Mouse (Mus musculus) heart, embryonic 13.5 days (tissue): Measurements from ENCODE around the gene Kif6. TPM values are rescaled to one million over a fixed set of nuclear protein-coding genes. Genes with fewer than 3 reads are reported as not detected.

Experiments
- ATAC-seq: fragments of 200-750 bp; cut with Nextera tagmentation; 2 replicates; pipeline ENCODE4 v1.8.0; 2017; ENCODE audit warnings: moderate TSS enrichment; ENCODE audit not compliant: insufficient number of reproducible peaks, low FRiP score, low TSS enrichment; ENCODE audit errors: extremely low read depth
- H3K27ac ChIP-seq: fragments of 300-500 bp; sonication (generic); replicated peaks from 2 replicates; pipeline ENCODE4 v1.5.1; 2015; ENCODE audit warnings: moderate library complexity, mild to moderate bottlenecking, inconsistent platforms
- H3K27me3 ChIP-seq: fragments of 300-500 bp; sonication (generic); replicated peaks from 2 replicates; pipeline ENCODE4 v1.6.1; 2015; ENCODE audit warnings: mild to moderate bottlenecking, inconsistent platforms
- H3K36me3 ChIP-seq: fragments of 300-500 bp; sonication (generic); 2 replicates; pipeline ENCODE4 v1.6.1; 2015; ENCODE audit warnings: mild to moderate bottlenecking, inconsistent platforms
- H3K4me1 ChIP-seq: fragments of 300-500 bp; sonication (generic); 2 replicates; pipeline ENCODE4 v1.6.1; 2015; ENCODE audit warnings: inconsistent platforms
- H3K4me2 ChIP-seq: fragments of 300-500 bp; sonication (generic); 2 replicates; pipeline ENCODE4 v1.6.1; 2015; ENCODE audit warnings: inconsistent platforms, mild to moderate bottlenecking, moderate library complexity
- H3K4me3 ChIP-seq: fragments of 300-500 bp; sonication (generic); 2 replicates; pipeline ENCODE4 v1.5.1; 2015; ENCODE audit warnings: moderate library complexity, mild to moderate bottlenecking, inconsistent platforms
- H3K9ac ChIP-seq: fragments of 300-500 bp; sonication (generic); 2 replicates; pipeline ENCODE4 v1.6.1; 2015; ENCODE audit warnings: inconsistent platforms, mild to moderate bottlenecking, moderate library complexity
- H3K9me3 ChIP-seq: fragments of 300-500 bp; sonication (generic); 2 replicates; pipeline ENCODE4 v1.6.1; 2016; ENCODE audit warnings: inconsistent platforms
- WGBS: fragments of 180-500 bp; shearing (Covaris S2); methylation state at CpG from one replicate; pipeline ENCODE4 v1.1.7; 2015; ENCODE audit warnings: mixed read lengths; 5-methylcytosine and 5-hydroxymethylcytosine counted together
- polyA plus RNA-seq: library from polyadenylated mRNA; unstranded; fragments of >200 nt; fragmentation: Nextera tagmentation; extraction: Ambion mirVana; gene quantifications from 2 replicates; pipeline ENCODE4 v1.2.1, GENCODE M21; 2015

The Kif6 gene
- polyA plus RNA-seq, 1 experiment from 2014 or later: 1.2 TPM

GRCm38 (mm10) chr17:49855785-49856184 is 240.8 kb downstream of the Kif6 start:
- no peak overlapping the region for H3K4me3 ChIP-seq
- 23% methylated on average over 4 of the region's 4 CpGs for WGBS
- H3K27me3 ChIP-seq: no peaks in the 10 kb centered on the region
- H3K9me3 ChIP-seq: no peaks in the 10 kb centered on the region
- H3K4me2 ChIP-seq: no peak overlapping the region
- H3K27ac ChIP-seq: no peak overlapping the region
- ATAC-seq: no peak
- H3K9ac ChIP-seq: no peak overlapping the region
- H3K36me3 ChIP-seq: no peaks in the 10 kb centered on the region
- H3K4me1 ChIP-seq: peaks cover 22% of the 10 kb centered on the region

- no peaks in the 10 kb centered on the region for H3K9me3 ChIP-seq
- no peak overlapping the region for H3K27ac ChIP-seq
- H3K4me2 ChIP-seq: no peak overlapping the region
- peaks cover 9% of the 10 kb centered on the region; the same call in 1 of the 2 replicates for H3K4me1 ChIP-seq
- no peak for ATAC-seq
- 80% methylated on average over 10 of the region's 10 CpGs for WGBS
- no peaks in the 10 kb centered on the region for H3K36me3 ChIP-seq
- no peak overlapping the region for H3K4me3 ChIP-seq
- no peak overlapping the region for H3K9ac ChIP-seq
- H3K27me3 ChIP-seq: no peaks in the 10 kb centered on the region
Measured at GRCm38 (mm10) chr17:49860057-49860816, 245.3 kb downstream of the Kif6 start.

- Histone ChIP-seq H3K9ac (no peak overlapping the region), H3K36me3 (no peaks in the 10 kb centered on the region), H3K4me2 (no peak overlapping the region), H3K4me3 (no peak overlapping the region), H3K9me3 (no peaks in the 10 kb centered on the region), H3K27me3 (0 out of 2 replicates have a peak, but pooled peaks cover 2% of the 10 kb centered on the region), H3K4me1 (peaks cover 16% of the 10 kb centered on the region), H3K27ac (no peak overlapping the region)
- ATAC-seq: no peak
- WGBS: 61% methylated on average over 5 of the region's 5 CpGs
Measured at GRCm38 (mm10) chr17:49863597-49863996, 248.7 kb downstream of the Kif6 start.

GRCm38 (mm10) chr17:49865604-49866003 is 250.7 kb downstream of the Kif6 start:
- no peak for ATAC-seq
- Histone ChIP-seq H3K36me3 (no peaks in the 10 kb centered on the region), H3K9ac (no peak overlapping the region), H3K27me3 (peaks cover 13% of the 10 kb centered on the region), H3K4me2 (no peak overlapping the region), H3K4me1 (peaks cover 16% of the 10 kb centered on the region), H3K9me3 (no peaks in the 10 kb centered on the region), H3K4me3 (no peak overlapping the region), H3K27ac (no peak overlapping the region)
- 74% methylated on average over 2 of the region's 2 CpGs for WGBS

GRCm38 (mm10) chr17:49866653-49867215 is 251.8 kb downstream of the Kif6 start:
- Histone ChIP-seq H3K9me3 (no peaks in the 10 kb centered on the region), H3K27ac (0 out of 2 replicates have a peak overlapping the region, but pooled peaks have one; percentile 16), H3K36me3 (no peaks in the 10 kb centered on the region), H3K4me1 (peaks cover 16% of the 10 kb centered on the region), H3K4me3 (no peak overlapping the region), H3K4me2 (peak overlapping the region; percentile 25; the same call in 1 of the 2 replicates), H3K9ac (no peak overlapping the region), H3K27me3 (peaks cover 25% of the 10 kb centered on the region)
- WGBS: 34% methylated on average over 8 of the region's 8 CpGs
- ATAC-seq: no peak

GRCm38 (mm10) chr17:49867321-49868137 is 252.6 kb downstream of the Kif6 start:
- no peak overlapping the region for H3K27ac ChIP-seq
- no peaks in the 10 kb centered on the region for H3K9me3 ChIP-seq
- H3K27me3 ChIP-seq: peaks cover 25% of the 10 kb centered on the region
- 12% methylated on average over 13 of the region's 13 CpGs for WGBS
- H3K4me1 ChIP-seq: peaks cover 21% of the 10 kb centered on the region
- H3K9ac ChIP-seq: no peak overlapping the region
- H3K4me2 ChIP-seq: peak overlapping the region; percentile 25
- no peaks in the 10 kb centered on the region for H3K36me3 ChIP-seq
- ATAC-seq: no peak
- no peak overlapping the region for H3K4me3 ChIP-seq

- no peaks in the 10 kb centered on the region for H3K36me3 ChIP-seq
- H3K4me2 ChIP-seq: no peak overlapping the region
- no peak overlapping the region for H3K4me3 ChIP-seq
- no peak overlapping the region for H3K27ac ChIP-seq
- H3K9ac ChIP-seq: no peak overlapping the region
- ATAC-seq: no peak
- peaks cover 25% of the 10 kb centered on the region for H3K27me3 ChIP-seq
- H3K9me3 ChIP-seq: no peaks in the 10 kb centered on the region
- 70% methylated on average over 9 of the region's 9 CpGs for WGBS
- peaks cover 18% of the 10 kb centered on the region for H3K4me1 ChIP-seq
Measured at GRCm38 (mm10) chr17:49869246-49869645, 254.3 kb downstream of the Kif6 start.

- Histone ChIP-seq H3K27ac (no peak overlapping the region), H3K4me2 (no peak overlapping the region), H3K4me1 (peaks cover 10% of the 10 kb centered on the region), H3K4me3 (no peak overlapping the region), H3K27me3 (peaks cover 42% of the 10 kb centered on the region), H3K9ac (no peak overlapping the region), H3K9me3 (no peaks in the 10 kb centered on the region), H3K36me3 (no peaks in the 10 kb centered on the region)
- ATAC-seq: no peak
- 11% methylated on average over 2 of the region's 2 CpGs for WGBS
Measured at GRCm38 (mm10) chr17:49872305-49872704, 257.4 kb downstream of the Kif6 start.

GRCm38 (mm10) chr17:49874746-49875145 is 259.8 kb downstream of the Kif6 start:
- H3K4me1 ChIP-seq: peaks cover 5% of the 10 kb centered on the region
- H3K4me2 ChIP-seq: no peak overlapping the region
- H3K27me3 ChIP-seq: peaks cover 34% of the 10 kb centered on the region
- no peaks in the 10 kb centered on the region for H3K9me3 ChIP-seq
- H3K36me3 ChIP-seq: no peaks in the 10 kb centered on the region
- 67% methylated on average over 5 of the region's 5 CpGs for WGBS
- no peak overlapping the region for H3K27ac ChIP-seq
- no peak overlapping the region for H3K4me3 ChIP-seq
- no peak for ATAC-seq
- no peak overlapping the region for H3K9ac ChIP-seq

- Histone ChIP-seq H3K27ac (no peak overlapping the region), H3K36me3 (no peaks in the 10 kb centered on the region), H3K4me1 (peaks cover 5% of the 10 kb centered on the region), H3K27me3 (peaks cover 34% of the 10 kb centered on the region), H3K4me2 (no peak overlapping the region), H3K4me3 (no peak overlapping the region), H3K9me3 (no peaks in the 10 kb centered on the region), H3K9ac (no peak overlapping the region)
- ATAC-seq: no peak
- 61% methylated on average over 6 of the region's 6 CpGs for WGBS
Measured at GRCm38 (mm10) chr17:49875401-49875800, 260.5 kb downstream of the Kif6 start.

GRCm38 (mm10) chr17:49875939-49876651 is 261.2 kb downstream of the Kif6 start:
- no peak overlapping the region for H3K27ac ChIP-seq
- 53% methylated on average over 15 of the region's 15 CpGs for WGBS
- peaks cover 28% of the 10 kb centered on the region for H3K27me3 ChIP-seq
- H3K4me1 ChIP-seq: peaks cover 5% of the 10 kb centered on the region
- no peak for ATAC-seq
- H3K9ac ChIP-seq: no peak overlapping the region
- no peak overlapping the region for H3K4me3 ChIP-seq
- H3K36me3 ChIP-seq: no peaks in the 10 kb centered on the region
- H3K9me3 ChIP-seq: no peaks in the 10 kb centered on the region
- no peak overlapping the region for H3K4me2 ChIP-seq
